Mouse (Mus musculus) cerebellum, adult 18-20 months (tissue): ENCODE measurements around the gene Hjurp.
A peak's percentile ranks its signal among the peaks of the same experiment; 100 is the strongest.

Source experiments
- DNase-seq, 2 experiments: peaks; one replicate each; pipeline ENCODE4 v3.0.0; 2021

Gene Hjurp

GRCm38 (mm10) chr1:88260114-88260513 lies 17.3 kb downstream of the Hjurp start:
- no peak for DNase-seq

GRCm38 (mm10) chr1:88259643-88260024 lies 17.8 kb downstream of the Hjurp start:
- no peak for DNase-seq

- peak in 1 of 2 experiments; percentile 52 for DNase-seq
Measured at GRCm38 (mm10) chr1:88258881-88259642, 18.4 kb downstream of the Hjurp start.

- no peak for DNase-seq
Measured at GRCm38 (mm10) chr1:88258361-88258760, 19.1 kb downstream of the Hjurp start.

GRCm38 (mm10) chr1:88257681-88258080 lies 19.8 kb downstream of the Hjurp start:
- no peak for DNase-seq

GRCm38 (mm10) chr1:88256886-88257663 lies 20.4 kb downstream of the Hjurp start:
- no peak for DNase-seq

GRCm38 (mm10) chr1:88255989-88256754 lies 21.3 kb downstream of the Hjurp start:
- peak; percentile 51 to 59 for DNase-seq

- no peak for DNase-seq
Measured at GRCm38 (mm10) chr1:88255466-88255857, 22.0 kb downstream of the Hjurp start.

- no peak for DNase-seq
Measured at GRCm38 (mm10) chr1:88254793-88255465, 22.5 kb downstream of the Hjurp start.

GRCm38 (mm10) chr1:88253540-88253939 lies 23.9 kb downstream of the Hjurp start:
- no peak for DNase-seq

- no peak for DNase-seq
Measured at GRCm38 (mm10) chr1:88253106-88253505, 24.3 kb downstream of the Hjurp start.

GRCm38 (mm10) chr1:88250023-88250422 lies 27.4 kb downstream of the Hjurp start:
- DNase-seq = no peak

GRCm38 (mm10) chr1:88249596-88249995 lies 27.8 kb downstream of the Hjurp start:
- no peak for DNase-seq

GRCm38 (mm10) chr1:88248658-88249057 lies 28.8 kb downstream of the Hjurp start:
- no peak for DNase-seq

- no peak for DNase-seq
Measured at GRCm38 (mm10) chr1:88247660-88248059, 29.8 kb downstream of the Hjurp start.

- DNase-seq = no peak
Measured at GRCm38 (mm10) chr1:88246386-88246785, 31.0 kb downstream of the Hjurp start.

GRCm38 (mm10) chr1:88245881-88246280 lies 31.6 kb downstream of the Hjurp start:
- DNase-seq = no peak

- no peak for DNase-seq
Measured at GRCm38 (mm10) chr1:88243861-88244260, 33.6 kb downstream of the Hjurp start.

GRCm38 (mm10) chr1:88240579-88240978 lies 36.9 kb downstream of the Hjurp start:
- no peak for DNase-seq

- DNase-seq = no peak
Measured at GRCm38 (mm10) chr1:88240072-88240471, 37.4 kb downstream of the Hjurp start.

GRCm38 (mm10) chr1:88238771-88239170 lies 38.7 kb downstream of the Hjurp start:
- DNase-seq = no peak

GRCm38 (mm10) chr1:88237311-88237710 lies 40.1 kb downstream of the Hjurp start:
- no peak for DNase-seq

- no peak for DNase-seq
Measured at GRCm38 (mm10) chr1:88235894-88236415, 41.5 kb downstream of the Hjurp start.
